Mouse (Mus musculus): ENCODE data around the gene Enox1. TPM values are rescaled to one million over a fixed set of nuclear protein-coding genes. Genes with fewer than 3 reads are reported as not detected.

Gene Enox1
- total RNA-seq, 1 experiment = 25.3 TPM

DNA sequence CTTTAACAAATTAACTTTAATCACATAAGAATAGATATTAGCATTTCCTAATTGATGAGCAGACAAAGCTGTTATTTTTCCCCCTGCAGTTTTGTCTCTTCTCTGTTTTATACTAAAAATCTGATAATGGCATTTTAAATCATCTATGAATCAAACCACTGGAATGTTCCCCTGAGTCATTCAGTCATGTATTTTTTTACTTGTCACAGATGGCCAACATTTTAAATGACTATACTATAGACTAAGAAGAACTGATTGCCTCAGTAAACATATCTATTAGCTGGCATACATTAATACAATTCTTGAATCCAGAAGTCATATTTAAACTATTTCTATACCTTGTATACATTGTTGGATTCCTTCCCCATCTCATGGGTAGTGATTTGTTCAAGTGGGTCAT is 173.2 kb downstream of the Enox1 start:
- no peaks in the 10 kb centered on the region for H3K36me3 ChIP-seq (ENCODE audit: control insufficient read depth, insufficient read depth, low read length, poor library complexity, severe bottlenecking)
- H3K9me3 ChIP-seq (ENCODE audit: control insufficient read depth, insufficient read depth, low read depth, low read length) = no peaks in the 10 kb centered on the region
- TF ChIP-seq ZC3H11A (IDR thresholded peaks at IDR 0.05; ENCODE audit: borderline replicate concordance, low read depth, low read length) = no peak
- no peak for TF ChIP-seq CHD2 (IDR thresholded peaks at IDR 0.05; ENCODE audit: low read depth, low read length)
- no peak for TF ChIP-seq ZNF384 (IDR thresholded peaks at IDR 0.05; ENCODE audit: low read depth, low read length)
- TF ChIP-seq HCFC1 (IDR thresholded peaks at IDR 0.05; ENCODE audit: borderline replicate concordance, insufficient read depth, low read length) = no peak
- DNase-seq (ENCODE audit: low read depth, low spot score) = no peak
- no peak overlapping the region for H3K4me3 ChIP-seq (ENCODE audit: insufficient read depth in 1 of 2, low read depth in 1 of 2, low read length in 2 of 2, poor library complexity in 1 of 2, severe bottlenecking in 1 of 2)
- H3K9ac ChIP-seq (ENCODE audit: insufficient read depth, low read depth, low read length, poor library complexity, severe bottlenecking) = no peak overlapping the region
- H3K4me1 ChIP-seq (ENCODE audit: control insufficient read depth in 2 of 2, insufficient read depth in 2 of 2, low read length in 2 of 2, poor library complexity in 1 of 2) = no peaks in the 10 kb centered on the region
- in situ Hi-C loops (cut with MboI; ENCODE audit: low sequenced_read_pairs in 2 of 2, unreplicated experiment in 2 of 2) = no loop called here
- H3K27ac ChIP-seq (ENCODE audit: insufficient read depth, low read depth, low read length, poor library complexity, severe bottlenecking) = no peak overlapping the region

DNA sequence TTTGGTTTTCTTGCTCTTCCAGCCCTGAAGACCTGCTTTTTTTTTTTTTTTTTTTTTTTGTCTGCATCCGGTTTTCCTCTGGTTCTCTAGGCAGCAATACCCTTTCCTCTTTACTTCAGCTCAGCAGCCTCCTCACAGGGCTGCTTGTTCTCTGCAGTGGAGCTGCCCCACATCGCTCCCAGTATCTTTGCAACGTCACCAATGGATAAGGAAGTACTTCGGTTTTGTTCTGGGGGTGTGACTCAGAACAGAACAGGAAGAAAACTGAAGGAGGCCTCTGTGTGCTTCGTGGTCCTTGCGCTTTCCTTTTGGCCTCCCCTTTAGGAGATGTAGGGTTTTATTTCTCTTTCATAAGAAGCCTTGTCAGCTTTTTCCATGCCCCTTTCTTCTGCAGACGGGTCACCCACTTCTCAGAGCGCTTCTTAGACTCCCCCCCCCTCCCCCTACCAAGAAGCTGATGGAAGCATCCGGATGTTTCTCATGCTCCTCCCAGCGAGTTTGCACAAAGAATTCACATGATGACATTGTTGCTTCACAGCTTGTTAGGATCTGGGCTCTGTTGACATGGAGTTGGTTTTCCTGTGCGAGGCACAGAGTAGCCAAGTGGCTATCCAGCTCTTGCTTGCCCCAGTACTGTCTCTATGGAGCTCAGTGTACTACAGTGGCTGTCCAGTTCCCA is 187.2 kb downstream of the Enox1 start:
- in situ Hi-C loops (cut with MboI; ENCODE audit: low sequenced_read_pairs in 2 of 2, unreplicated experiment in 2 of 2) = no loop called here
- Histone ChIP-seq H3K4me1 (ENCODE audit: control insufficient read depth in 2 of 2, insufficient read depth in 2 of 2, low read length in 2 of 2, poor library complexity in 1 of 2) (no peaks in the 10 kb centered on the region), H3K36me3 (ENCODE audit: control insufficient read depth, insufficient read depth, low read length, poor library complexity, severe bottlenecking) (no peaks in the 10 kb centered on the region), H3K4me3 (ENCODE audit: insufficient read depth in 1 of 2, low read depth in 1 of 2, low read length in 2 of 2, poor library complexity in 1 of 2, severe bottlenecking in 1 of 2) (no peak overlapping the region), H3K9ac (ENCODE audit: insufficient read depth, low read depth, low read length, poor library complexity, severe bottlenecking) (no peak overlapping the region), H3K27ac (ENCODE audit: insufficient read depth, low read depth, low read length, poor library complexity, severe bottlenecking) (no peak overlapping the region), H3K9me3 (ENCODE audit: control insufficient read depth, insufficient read depth, low read depth, low read length) (no peaks in the 10 kb centered on the region)
- TF ChIP-seq HCFC1 (IDR thresholded peaks at IDR 0.05; ENCODE audit: borderline replicate concordance, insufficient read depth, low read length) = no peak
- TF ChIP-seq ZNF384 (IDR thresholded peaks at IDR 0.05; ENCODE audit: low read depth, low read length) = 0 out of 2 replicates have a peak, but pooled peaks have one; percentile 19
- no peak for TF ChIP-seq MAFK (IDR thresholded peaks at IDR 0.05; ENCODE audit: insufficient read depth, low read depth, low read length)
- no peak for DNase-seq (ENCODE audit: low read depth, low spot score)

DNA sequence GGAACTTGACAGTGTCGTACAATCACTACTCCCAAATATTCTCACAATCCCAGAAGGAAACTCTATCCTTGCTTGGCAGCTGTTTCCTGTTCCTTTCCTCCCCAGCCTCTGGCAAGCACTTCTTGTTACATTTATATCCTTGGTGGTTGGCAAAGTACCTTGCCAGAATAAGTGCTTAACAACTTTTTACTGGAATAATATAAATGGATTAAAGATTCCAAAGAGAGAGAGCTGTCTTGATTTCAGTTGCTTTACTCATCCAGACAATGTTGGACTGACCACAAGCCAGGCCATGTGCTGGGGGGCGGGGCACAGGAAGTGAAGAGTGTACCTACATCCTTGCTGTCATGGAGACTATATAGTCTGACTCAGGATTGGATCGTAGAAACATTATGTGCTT is 189.7 kb downstream of the Enox1 start:
- Histone ChIP-seq H3K27ac (ENCODE audit: insufficient read depth, low read depth, low read length, poor library complexity, severe bottlenecking) (no peak overlapping the region), H3K9ac (ENCODE audit: insufficient read depth, low read depth, low read length, poor library complexity, severe bottlenecking) (no peak overlapping the region), H3K36me3 (ENCODE audit: control insufficient read depth, insufficient read depth, low read length, poor library complexity, severe bottlenecking) (no peaks in the 10 kb centered on the region), H3K9me3 (ENCODE audit: control insufficient read depth, insufficient read depth, low read depth, low read length) (no peaks in the 10 kb centered on the region), H3K4me1 (ENCODE audit: control insufficient read depth in 2 of 2, insufficient read depth in 2 of 2, low read length in 2 of 2, poor library complexity in 1 of 2) (no peaks in the 10 kb centered on the region), H3K4me3 (ENCODE audit: insufficient read depth in 1 of 2, low read depth in 1 of 2, low read length in 2 of 2, poor library complexity in 1 of 2, severe bottlenecking in 1 of 2) (no peak overlapping the region)
- in situ Hi-C loops (cut with MboI; ENCODE audit: low sequenced_read_pairs in 2 of 2, unreplicated experiment in 2 of 2) = no loop called here
- TF ChIP-seq CHD2 (IDR thresholded peaks at IDR 0.05; ENCODE audit: low read depth, low read length) = no peak
- no peak for TF ChIP-seq ZC3H11A (IDR thresholded peaks at IDR 0.05; ENCODE audit: borderline replicate concordance, low read depth, low read length)
- TF ChIP-seq HCFC1 (IDR thresholded peaks at IDR 0.05; ENCODE audit: borderline replicate concordance, insufficient read depth, low read length) = no peak
- TF ChIP-seq ZNF384 (IDR thresholded peaks at IDR 0.05; ENCODE audit: low read depth, low read length) = no peak
- no peak for TF ChIP-seq MAFK (IDR thresholded peaks at IDR 0.05; ENCODE audit: insufficient read depth, low read depth, low read length)
- no peak for DNase-seq (ENCODE audit: low read depth, low spot score)

DNA sequence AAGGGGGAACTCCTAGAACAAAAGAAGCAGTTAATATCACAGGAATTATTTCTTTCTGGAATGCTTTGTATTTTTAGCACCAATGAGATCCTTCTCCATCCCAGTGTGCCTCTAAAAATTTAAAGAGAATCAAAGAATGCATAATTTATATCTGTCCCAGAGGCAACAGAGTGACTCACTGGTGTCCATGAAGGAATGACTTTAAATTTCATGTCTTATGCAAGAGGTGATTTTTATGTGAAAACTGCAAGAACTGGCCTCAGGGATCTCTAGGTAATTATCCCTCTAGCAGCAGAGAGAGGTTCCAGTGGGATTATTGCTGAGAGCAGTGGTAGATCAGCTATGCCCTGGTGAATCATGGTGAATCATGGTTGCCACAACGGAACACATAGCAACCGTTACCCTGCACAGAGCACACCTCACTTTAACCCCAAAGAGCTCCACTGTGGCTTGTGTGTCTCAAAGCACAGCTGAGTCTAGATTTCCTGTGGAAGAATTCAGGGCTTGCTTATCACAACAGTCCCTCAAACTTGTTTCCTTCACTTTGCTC is 195.3 kb downstream of the Enox1 start:
- TF ChIP-seq MAFK (IDR thresholded peaks at IDR 0.05; ENCODE audit: insufficient read depth, low read depth, low read length) = no peak
- no peak for TF ChIP-seq HCFC1 (IDR thresholded peaks at IDR 0.05; ENCODE audit: borderline replicate concordance, insufficient read depth, low read length)
- no peak for TF ChIP-seq ZNF384 (IDR thresholded peaks at IDR 0.05; ENCODE audit: low read depth, low read length)
- TF ChIP-seq CHD2 (IDR thresholded peaks at IDR 0.05; ENCODE audit: low read depth, low read length) = no peak
- no peak for TF ChIP-seq ZC3H11A (IDR thresholded peaks at IDR 0.05; ENCODE audit: borderline replicate concordance, low read depth, low read length)
- H3K36me3 ChIP-seq (ENCODE audit: control insufficient read depth, insufficient read depth, low read length, poor library complexity, severe bottlenecking) = no peaks in the 10 kb centered on the region
- H3K4me1 ChIP-seq (ENCODE audit: control insufficient read depth in 2 of 2, insufficient read depth in 2 of 2, low read length in 2 of 2, poor library complexity in 1 of 2) = no peaks in the 10 kb centered on the region
- H3K9me3 ChIP-seq (ENCODE audit: control insufficient read depth, insufficient read depth, low read depth, low read length) = no peaks in the 10 kb centered on the region
- no peak for DNase-seq (ENCODE audit: low read depth, low spot score)
- H3K27ac ChIP-seq (ENCODE audit: insufficient read depth, low read depth, low read length, poor library complexity, severe bottlenecking) = no peak overlapping the region
- no peak overlapping the region for H3K4me3 ChIP-seq (ENCODE audit: insufficient read depth in 1 of 2, low read depth in 1 of 2, low read length in 2 of 2, poor library complexity in 1 of 2, severe bottlenecking in 1 of 2)
- in situ Hi-C loops (cut with MboI; ENCODE audit: low sequenced_read_pairs in 2 of 2, unreplicated experiment in 2 of 2) = no loop called here
- H3K9ac ChIP-seq (ENCODE audit: insufficient read depth, low read depth, low read length, poor library complexity, severe bottlenecking) = no peak overlapping the region
